8 mouse cellular contexts compared by ENCODE assay signal in the genomic region with DNA sequence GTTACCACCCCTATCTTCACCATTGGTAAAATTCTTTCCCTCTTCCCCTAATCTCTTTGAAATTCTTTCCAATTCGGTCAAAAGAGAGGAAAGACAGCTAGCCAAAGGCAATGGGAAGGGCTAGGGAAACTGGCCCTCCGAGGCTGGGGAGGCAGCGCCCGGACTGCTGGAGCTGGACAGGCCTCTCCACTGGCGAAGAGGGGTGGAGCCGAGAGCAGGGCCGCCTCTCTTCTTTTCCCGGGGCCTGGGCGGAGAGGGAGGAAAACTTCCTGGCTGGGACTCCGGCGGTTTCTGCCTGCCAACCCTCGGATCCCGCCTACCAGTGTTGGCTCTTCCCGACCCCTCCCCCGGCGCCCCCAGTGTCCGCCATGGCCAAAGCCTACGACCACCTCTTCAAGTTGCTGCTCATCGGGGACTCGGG. TPM values are rescaled to one million over a fixed set of nuclear protein-coding genes. Genes with fewer than 3 reads are reported as not detected.
A peak's percentile ranks its signal among the peaks of the same experiment; 100 is the strongest.
DNase-seq lines count a peak whose midpoint lies in the region; ATAC-seq and TF ChIP-seq lines count a peak whose summit lies in the region.

No protein-coding gene starts in this region.

- H3K27ac ChIP-seq in cortical plate, adult 2 months (ENCODE audit: insufficient read depth, low read length) = no peak overlapping the region
- H3K27ac ChIP-seq in gastrocnemius, adult 2 months = peak overlapping the region; percentile 89
- peak overlapping the region; percentile 29; the same call in 1 of the 2 replicates for H3K27ac ChIP-seq in hindbrain, embryonic 14.5 days
- peak overlapping the region; percentile 74 for H3K27ac ChIP-seq in small intestine, adult 2 months (ENCODE audit: insufficient read depth, low read depth, low read length)

- no peak for TF ChIP-seq CTCF in cortical plate, adult 2 months (IDR thresholded peaks at IDR 0.05; ENCODE audit: extremely low read depth, insufficient read depth, low read length)
- TF ChIP-seq CTCF in gastrocnemius, adult 2 months (IDR thresholded peaks at IDR 0.05) = no peak
- TF ChIP-seq CTCF in small intestine, adult 2 months (IDR thresholded peaks at IDR 0.05; ENCODE audit: extremely low read depth, insufficient read length, insufficient replicate concordance, low read depth, low read length) = peak; percentile 6; the same call in 1 of the 2 replicates

- no peaks in the 10 kb centered on the region for H3K9me3 ChIP-seq in hindbrain, embryonic 14.5 days (ENCODE audit: control insufficient read depth, low read length)

- H3K4me2 ChIP-seq in hindbrain, embryonic 14.5 days (replicated peaks) = peak overlapping the region; percentile 73

- intact Hi-C loops in gastrocnemius, adult 2 months (cut with DNase I) = loop anchor here (1.0 kb wide), 1 partner anchor 153 kb away; no protein-coding TSS in a partner anchor
- intact Hi-C loops in left cerebral cortex, postnatal 4 days (cut with DNase I) = loop anchor here (5.0 kb wide), 1 partner anchor 152 kb away; no protein-coding TSS in a partner anchor

- H3K4me3 ChIP-seq in cortical plate, adult 2 months (ENCODE audit: insufficient read depth, low read length) = peak overlapping the region; percentile 3; the same call in 1 of the 2 replicates
- peak overlapping the region; percentile 82 for H3K4me3 ChIP-seq in gastrocnemius, adult 2 months
- peak overlapping the region; percentile 30 for H3K4me3 ChIP-seq in hindbrain, embryonic 14.5 days (replicated peaks; ENCODE audit: low read length)
- peak overlapping the region; percentile 90 for H3K4me3 ChIP-seq in small intestine, adult 2 months (ENCODE audit: low read depth, low read length)

- ATAC-seq in cerebellum, adult (ENCODE audit: insufficient number of reproducible peaks, low FRiP score, low TSS enrichment) = peak; percentile 68; the same call in 1 of the 2 replicates
- ATAC-seq in hindbrain, embryonic 14.5 days (ENCODE audit: low FRiP score) = peak; percentile 72; the same call in 1 of the 2 replicates
- ATAC-seq in megakaryocyte progenitor cell, adult 5-6 weeks (replicated peaks; ENCODE audit: poor library complexity) = peak; percentile 40

- no peak for TF ChIP-seq POLR2A in cortical plate, adult 2 months (IDR thresholded peaks at IDR 0.05; ENCODE audit: extremely low read depth, insufficient read depth, low read length)
- no peak for TF ChIP-seq POLR2A in small intestine, adult 2 months (IDR thresholded peaks at IDR 0.05; ENCODE audit: low read depth, low read length)

- no peaks in the 10 kb centered on the region for H3K27me3 ChIP-seq in hindbrain, embryonic 14.5 days (ENCODE audit: control insufficient read depth, insufficient read depth, low read length)
- no peaks in the 10 kb centered on the region for H3K27me3 ChIP-seq in small intestine, adult 2 months (ENCODE audit: control insufficient read depth, insufficient read depth, low read length)

- peak overlapping the region; percentile 53 for H3K9ac ChIP-seq in hindbrain, embryonic 14.5 days

- H3K36me3 ChIP-seq in hindbrain, embryonic 14.5 days (replicated peaks; ENCODE audit: control insufficient read depth, insufficient read depth) = 0 out of 2 replicates have a peak, but pooled peaks cover 6% of the 10 kb centered on the region
- 0 out of 2 replicates have a peak, but pooled peaks cover 1% of the 10 kb centered on the region for H3K36me3 ChIP-seq in small intestine, adult 2 months (ENCODE audit: control insufficient read depth, insufficient read depth, low read length)

- 0% methylated on average over 20 of the region's 20 CpGs for WGBS in hindbrain, embryonic 14.5 days
- WGBS in small intestine, adult 2 months = 1% methylated on average over 20 of the region's 20 CpGs

- DNase-seq in cerebellum, adult 9-10 months = no peak
- peak; percentile 89 for DNase-seq in gastrocnemius, adult 2 months
- DNase-seq in hindbrain, embryonic 14.5 days (ENCODE audit: low spot score) = no peak
- peak; percentile 76 for DNase-seq in left cerebral cortex, postnatal 4 days

- H3K4me1 ChIP-seq in cortical plate, adult 2 months (ENCODE audit: control insufficient read depth, insufficient read depth, low read length) = no peaks in the 10 kb centered on the region
- peaks cover 6% of the 10 kb centered on the region; the same call in 1 of the 2 replicates for H3K4me1 ChIP-seq in hindbrain, embryonic 14.5 days (replicated peaks; ENCODE audit: control insufficient read depth, insufficient read depth, low read length)
- peaks cover 2% of the 10 kb centered on the region; the same call in 1 of the 2 replicates for H3K4me1 ChIP-seq in small intestine, adult 2 months (ENCODE audit: control insufficient read depth, insufficient read depth, insufficient read length, low read length)

RNA-seq across cellular contexts. Expression of a gene that starts 7.0 kb away (rescaled TPM):
- polyA plus RNA-seq in cortical plate, adult 2 months (2012; rRNA removed) = 9.5 and 9.8 TPM in 2 replicates
- total RNA-seq in gastrocnemius, adult 2 months (2021) = 1 to 10 TPM; 5.3 to 5.5 TPM
- 11.9 and 13.3 TPM in 2 replicates for polyA plus RNA-seq in hindbrain, embryonic 14.5 days (2014; fragmentation: Nextera tagmentation; extraction: Ambion mirVana)
- total RNA-seq in left cerebral cortex, postnatal 4 days (2021) = 10 to 100 TPM; 11.5 to 12.1 TPM
- total RNA-seq in megakaryocyte progenitor cell, adult 5-6 weeks (2015) = 0.61 and 1.4 TPM in 2 replicates
- 1.2 and 1.6 TPM in 2 replicates for total RNA-seq in megakaryocyte progenitor cell, adult 5-6 weeks (2017)
- polyA plus RNA-seq in small intestine, adult 2 months (2012; rRNA removed) = 1.1 and 2.0 TPM in 2 replicates

RNA-seq across cellular contexts. Expression of a gene that starts 7.1 kb away (rescaled TPM):
- polyA plus RNA-seq in cortical plate, adult 2 months (2012; rRNA removed) = 1,605 and 1,617 TPM in 2 replicates
- total RNA-seq in gastrocnemius, adult 2 months (2021) = 1,000 to 10,000 TPM in 1 of 2 experiments, 100 to 1,000 TPM in 1; 1,000 to 1,257 TPM
- 911 and 1,154 TPM in 2 replicates for polyA plus RNA-seq in hindbrain, embryonic 14.5 days (2014; fragmentation: Nextera tagmentation; extraction: Ambion mirVana)
- 1,000 to 10,000 TPM; 1,145 to 1,256 TPM for total RNA-seq in left cerebral cortex, postnatal 4 days (2021)
- total RNA-seq in megakaryocyte progenitor cell, adult 5-6 weeks (2015) = 3,216 and 3,430 TPM in 2 replicates
- total RNA-seq in megakaryocyte progenitor cell, adult 5-6 weeks (2017) = 4,924 and 5,654 TPM in 2 replicates
- 581 and 835 TPM in 2 replicates for polyA plus RNA-seq in small intestine, adult 2 months (2012; rRNA removed)

RNA-seq across cellular contexts. Expression of a gene that starts 10.9 kb away (rescaled TPM):
- polyA plus RNA-seq in cortical plate, adult 2 months (2012; rRNA removed) = 59.2 and 61.0 TPM in 2 replicates
- total RNA-seq in gastrocnemius, adult 2 months (2021) = 10 to 100 TPM; 64.8 to 68.8 TPM
- 102 and 103 TPM in 2 replicates for polyA plus RNA-seq in hindbrain, embryonic 14.5 days (2014; fragmentation: Nextera tagmentation; extraction: Ambion mirVana)
- total RNA-seq in left cerebral cortex, postnatal 4 days (2021) = 10 to 100 TPM; 42.7 to 53.0 TPM
- 91.6 and 102 TPM in 2 replicates for total RNA-seq in megakaryocyte progenitor cell, adult 5-6 weeks (2015)
- total RNA-seq in megakaryocyte progenitor cell, adult 5-6 weeks (2017) = 43.1 and 48.6 TPM in 2 replicates
- 70.7 and 84.2 TPM in 2 replicates for polyA plus RNA-seq in small intestine, adult 2 months (2012; rRNA removed)

RNA-seq across cellular contexts. Expression of a gene that starts 22.8 kb away (rescaled TPM):
- polyA plus RNA-seq in cortical plate, adult 2 months (2012; rRNA removed) = 0.27 and 0.49 TPM in 2 replicates
- total RNA-seq in gastrocnemius, adult 2 months (2021) = not detected
- 1.8 and 1.9 TPM in 2 replicates for polyA plus RNA-seq in hindbrain, embryonic 14.5 days (2014; fragmentation: Nextera tagmentation; extraction: Ambion mirVana)
- under 1 TPM; 0.24 to 0.28 TPM for total RNA-seq in left cerebral cortex, postnatal 4 days (2021)
- total RNA-seq in megakaryocyte progenitor cell, adult 5-6 weeks (2015) = 0.39 TPM in 1 of 2 replicates, not detected in the other
- not detected in 2 replicates for total RNA-seq in megakaryocyte progenitor cell, adult 5-6 weeks (2017)
- polyA plus RNA-seq in small intestine, adult 2 months (2012; rRNA removed) = 6.6 and 7.0 TPM in 2 replicates

RNA-seq across cellular contexts. Expression of a gene that starts 27.4 kb away (rescaled TPM):
- 32.4 and 34.5 TPM in 2 replicates for polyA plus RNA-seq in cortical plate, adult 2 months (2012; rRNA removed)
- total RNA-seq in gastrocnemius, adult 2 months (2021) = 10 to 100 TPM; 41.6 to 50.6 TPM
- 42.9 and 48.0 TPM in 2 replicates for polyA plus RNA-seq in hindbrain, embryonic 14.5 days (2014; fragmentation: Nextera tagmentation; extraction: Ambion mirVana)
- total RNA-seq in left cerebral cortex, postnatal 4 days (2021) = 10 to 100 TPM; 41.2 TPM
- 15.6 and 19.5 TPM in 2 replicates for total RNA-seq in megakaryocyte progenitor cell, adult 5-6 weeks (2015)
- total RNA-seq in megakaryocyte progenitor cell, adult 5-6 weeks (2017) = 31.4 and 41.2 TPM in 2 replicates
- 46.2 and 72.7 TPM in 2 replicates for polyA plus RNA-seq in small intestine, adult 2 months (2012; rRNA removed)

Comparison
In these comparisons a context has a peak if more than half of its experiments do, and no peak if none do; other contexts are left out.
1. DNase-seq: peak in gastrocnemius, adult 2 months (single experiment) and left cerebral cortex, postnatal 4 days (single experiment); none in cerebellum, adult 9-10 months (single experiment) and hindbrain, embryonic 14.5 days (single experiment).
2. H3K4me3 ChIP-seq: peak in every context shown above with its lines; median percentile 90 in small intestine, adult 2 months; 82 in gastrocnemius, adult 2 months; 30 in hindbrain, embryonic 14.5 days; 3 in cortical plate, adult 2 months.
3. Peak in every context shown above with its lines, with median percentiles within 50 percentile points of each other: ATAC-seq.